Mouse (Mus musculus) erythroblast, adult 5-6 weeks (primary cell): ENCODE measurements around the gene Ate1. TPM values are rescaled to one million over a fixed set of nuclear protein-coding genes. Genes with fewer than 3 reads are reported as not detected.
"Not testable (repeated sequence)": the region's sequence is repeated elsewhere in the genome, so short reads cannot be mapped to it uniquely, and the experiment has no call there.

Source experiments
- ATAC-seq: replicated peaks from 2 replicates; pipeline ENCODE4 v1.8.0; 2016; ENCODE audit warnings: moderate number of reproducible peaks, mild to moderate bottlenecking, moderate TSS enrichment, inconsistent platforms; ENCODE audit not compliant: poor library complexity, low FRiP score, severe bottlenecking
- total RNA-seq, 2 experiments: library from RNA; stranded (forward) in 1 of 2; stranded (reverse) in 1 of 2; fragments of 150-400 nt in 1 of 2; fragments of 200-764, 138-1000 nt in 1 of 2; gene quantifications; 2 replicates each; pipeline versions ENCODE4 v1.2.3 to v1.2.4; 2015 to 2017; ENCODE audit warnings: low replicate concordance in 2 of 2

Ate1 gene
- total RNA-seq, 2 experiments from 2014 or later, result 11.5 to 16.4 TPM

DNA sequence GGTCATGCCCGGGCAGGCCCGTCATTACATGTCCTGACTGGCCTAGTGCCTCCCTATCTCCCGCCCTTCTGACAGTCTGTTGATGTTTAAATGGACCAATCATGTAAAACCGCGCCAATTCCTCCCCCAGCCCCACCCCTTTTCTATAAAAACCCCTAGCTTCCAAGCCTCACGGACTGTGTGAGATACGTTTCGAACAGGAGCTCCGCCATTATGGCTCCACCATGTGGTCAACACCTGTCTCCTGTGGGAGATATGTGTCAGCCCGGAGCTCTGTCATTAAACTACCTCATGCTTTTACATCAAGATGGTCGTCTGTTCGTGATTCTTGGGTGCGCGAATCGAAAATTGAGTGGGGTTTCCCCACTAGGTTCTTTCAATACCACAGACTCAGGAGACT is 11.0 kb upstream of the Ate1 start:
- not testable (repeated sequence) for ATAC-seq

DNA sequence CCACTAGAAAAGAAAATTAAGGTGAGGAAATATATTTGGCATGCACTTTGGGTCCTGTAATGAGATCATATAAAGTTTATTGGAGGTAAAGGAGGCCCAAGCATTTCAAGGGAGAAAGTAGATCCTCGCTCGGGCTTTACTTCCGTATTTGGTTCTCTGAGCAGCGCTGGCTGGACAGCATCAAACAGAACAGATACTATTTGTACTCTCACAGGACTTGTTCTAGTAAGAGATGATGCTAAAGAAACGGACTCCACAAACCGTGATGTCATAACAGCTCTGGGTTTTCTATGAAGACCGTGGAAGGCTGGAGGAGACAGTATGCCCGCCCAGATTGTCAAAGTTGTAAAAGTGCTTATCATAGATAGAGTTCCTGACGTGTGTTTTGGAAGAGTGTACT is 7.1 kb upstream of the Ate1 start:
- no peak for ATAC-seq

DNA sequence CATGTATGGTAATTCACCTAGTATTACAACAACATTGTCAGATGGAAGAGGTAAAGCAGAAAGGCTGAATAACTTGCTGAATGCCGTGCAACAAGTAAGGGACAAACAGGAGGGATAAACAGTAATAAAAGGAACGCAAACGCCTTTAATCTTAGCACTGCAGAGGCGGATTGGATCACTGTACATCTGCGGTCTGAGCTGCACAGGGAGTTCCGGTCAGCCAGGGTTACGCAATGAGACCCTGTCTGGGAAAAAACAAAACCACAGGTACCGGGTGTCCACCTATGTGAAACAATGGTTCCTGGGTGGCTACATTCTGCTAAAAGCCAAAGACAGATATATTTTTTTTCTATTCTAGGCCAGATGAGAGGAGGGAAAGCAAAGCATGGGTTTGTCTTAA is 3.3 kb upstream of the Ate1 start:
- no peak for ATAC-seq

DNA sequence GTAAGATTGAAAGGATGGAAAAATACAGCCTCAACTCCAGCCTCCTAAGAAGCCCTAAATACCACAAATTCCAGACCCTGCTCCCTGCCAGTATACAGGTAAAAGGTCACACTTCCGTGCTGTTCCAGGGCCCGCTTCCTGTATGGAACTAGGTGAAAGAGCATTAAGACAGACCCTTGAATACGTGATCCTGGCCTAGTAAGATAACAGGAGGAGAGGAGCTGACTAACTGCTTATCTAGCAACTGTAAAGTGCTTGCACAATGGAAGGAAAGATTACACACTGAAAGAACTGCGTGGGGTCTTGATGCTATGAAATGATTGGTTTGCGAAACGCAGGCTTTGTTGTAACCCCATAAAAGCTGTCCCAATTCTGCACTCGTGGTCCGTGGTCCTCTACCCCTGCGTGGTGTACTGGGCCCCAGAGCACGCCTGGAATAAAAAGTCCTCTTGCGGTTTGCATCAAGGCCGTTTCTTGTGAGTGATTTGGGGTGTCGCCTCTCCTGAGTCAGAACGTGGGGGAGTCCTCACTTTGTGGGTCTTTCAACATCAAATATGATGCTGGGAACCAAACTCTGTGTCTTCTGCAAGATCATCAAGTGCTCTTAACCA is 748 bp upstream of the Ate1 start:
- no peak for ATAC-seq

DNA sequence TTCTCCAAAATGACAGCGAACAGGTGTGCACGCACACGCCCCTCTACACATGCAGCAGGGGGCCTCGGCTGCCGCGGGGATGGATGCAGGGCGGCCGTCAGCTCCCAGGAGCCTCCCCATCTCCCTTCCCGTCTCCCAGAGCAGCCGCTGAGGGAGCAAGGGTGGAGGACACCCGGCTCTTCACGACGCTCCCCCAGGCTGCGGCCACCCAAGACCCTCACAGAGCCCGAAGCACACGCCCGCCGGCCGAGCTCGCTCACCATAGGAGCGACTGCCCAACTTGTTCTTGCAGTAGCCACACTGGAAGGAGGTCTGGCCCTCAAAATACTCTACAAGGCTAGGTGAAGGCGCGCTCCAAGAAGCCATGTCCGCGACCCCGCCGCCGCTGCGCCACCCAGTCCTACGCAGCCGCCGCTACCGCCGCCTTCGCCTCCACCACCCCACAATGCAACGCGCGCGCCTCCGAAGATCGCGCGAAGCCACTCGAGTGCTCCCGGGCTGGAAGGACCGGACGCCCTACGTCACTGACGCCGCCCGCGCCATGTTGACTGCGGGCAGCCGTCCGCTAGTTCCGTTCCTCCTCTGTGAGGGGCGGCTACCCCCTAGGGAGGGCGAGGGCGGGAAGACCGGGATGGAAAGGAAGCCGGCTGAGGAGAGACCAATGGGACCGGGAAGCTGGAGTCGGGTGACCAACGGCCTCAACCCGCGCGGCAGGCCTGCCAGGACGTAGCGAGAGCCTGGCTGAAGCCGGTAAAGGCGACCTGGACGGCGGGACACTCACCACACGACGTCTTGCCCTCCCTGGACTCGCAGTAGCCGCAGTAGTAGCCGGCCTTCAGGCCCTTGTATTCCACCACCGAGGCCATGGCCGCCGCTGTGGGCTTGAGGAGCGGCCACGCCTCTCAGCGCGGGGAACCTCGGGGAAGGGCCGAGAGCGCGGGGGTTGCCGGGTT is 797 bp downstream of the Ate1 start:
- peak; percentile 96 for ATAC-seq

DNA sequence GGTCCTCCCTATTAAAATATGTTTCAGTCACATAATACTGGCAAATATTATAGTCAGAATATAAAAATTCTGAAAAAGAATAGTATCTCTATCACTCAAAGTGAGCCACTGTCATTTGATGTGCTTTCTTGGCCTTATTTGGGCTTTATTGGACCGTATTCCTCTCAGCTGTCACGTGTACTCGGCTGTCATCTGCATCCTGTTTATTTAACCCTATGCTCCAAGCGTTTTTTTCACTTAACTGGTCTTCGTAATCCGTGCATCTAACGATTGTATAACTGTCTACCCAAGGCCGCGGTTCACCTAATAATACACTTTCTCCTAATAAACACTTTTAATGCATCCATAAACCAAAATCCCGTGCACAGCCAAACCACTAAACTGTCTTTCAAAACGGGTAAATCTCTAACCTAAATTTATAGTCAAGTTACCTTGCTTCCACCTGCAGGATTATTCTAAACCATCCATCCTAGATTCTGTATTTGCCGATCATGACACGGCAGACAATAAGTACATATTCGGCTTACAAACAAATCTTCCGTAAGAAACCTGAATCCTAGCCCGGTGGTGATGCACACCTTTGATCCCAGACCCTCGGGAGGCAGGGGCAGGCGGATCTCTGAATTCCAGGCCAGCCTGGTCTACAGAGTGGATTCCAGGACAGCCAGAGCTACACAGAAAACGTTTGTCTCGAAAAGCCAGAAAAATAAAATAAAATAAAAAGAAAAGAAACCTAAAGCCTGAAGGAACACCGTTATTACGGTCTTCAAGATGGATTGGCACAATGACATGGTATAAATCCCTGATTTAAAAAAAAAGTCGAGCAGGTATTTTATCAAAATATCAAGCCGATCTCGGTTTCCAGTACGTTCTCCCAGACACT is 1.7 kb downstream of the Ate1 start:
- no peak for ATAC-seq

DNA sequence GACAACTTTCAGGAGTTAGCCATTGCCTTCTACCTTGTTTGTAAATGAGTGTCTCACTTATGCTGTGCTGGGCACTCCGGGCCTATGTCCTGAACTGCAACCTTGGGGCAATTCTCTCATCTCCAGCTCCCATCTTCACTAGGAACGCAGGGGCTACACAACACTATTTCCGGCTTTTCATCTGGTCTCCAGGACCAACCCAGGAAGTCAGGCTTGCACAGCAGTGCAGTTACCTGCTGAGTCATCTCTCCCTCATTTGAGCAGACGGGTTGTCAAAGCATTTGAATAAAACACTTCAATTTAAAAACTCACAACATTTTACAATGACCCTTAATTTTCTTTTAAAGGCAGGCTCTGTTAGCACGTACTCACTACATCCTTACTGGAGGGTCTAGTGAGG is 9.9 kb downstream of the Ate1 start:
- no peak for ATAC-seq

DNA sequence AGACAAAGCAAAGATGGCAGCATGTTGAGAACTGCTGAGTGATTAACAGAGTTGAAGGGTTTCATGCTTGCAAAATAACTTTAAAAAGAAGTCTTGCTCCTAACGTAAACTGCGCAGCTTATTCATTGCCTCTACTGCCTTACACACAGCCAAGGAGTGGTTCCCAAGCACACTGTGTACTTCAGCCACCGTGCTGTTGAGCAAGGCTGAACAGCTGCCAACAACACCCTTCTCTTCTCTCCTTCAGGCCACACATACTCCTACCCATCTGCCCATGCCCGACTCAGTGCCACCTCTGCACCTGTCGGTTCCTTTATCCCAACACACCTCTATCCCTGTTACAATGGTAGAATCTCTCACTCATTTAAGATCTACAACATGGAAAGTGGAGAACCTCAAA is 17.2 kb downstream of the Ate1 start:
- no peak for ATAC-seq

DNA sequence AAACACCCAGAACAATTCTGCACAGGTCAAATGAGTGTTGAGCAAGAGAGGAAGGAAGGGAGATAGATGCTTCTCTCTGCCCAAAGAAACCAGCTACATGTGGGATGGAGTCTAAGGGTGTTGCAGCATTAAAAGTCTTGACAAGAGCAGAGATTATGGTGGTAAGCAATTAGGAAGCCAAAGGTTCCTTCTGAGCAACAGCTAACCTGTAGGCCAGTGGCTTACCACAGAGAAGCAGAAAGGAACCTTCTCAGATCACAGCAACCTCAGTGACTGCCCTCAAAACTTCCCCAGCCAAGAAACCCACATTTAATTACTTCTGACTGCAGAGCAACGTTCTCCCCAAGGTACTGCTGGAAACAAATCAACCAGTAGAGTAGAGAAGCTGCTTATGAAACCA is 18.7 kb downstream of the Ate1 start:
- ATAC-seq, result no peak

DNA sequence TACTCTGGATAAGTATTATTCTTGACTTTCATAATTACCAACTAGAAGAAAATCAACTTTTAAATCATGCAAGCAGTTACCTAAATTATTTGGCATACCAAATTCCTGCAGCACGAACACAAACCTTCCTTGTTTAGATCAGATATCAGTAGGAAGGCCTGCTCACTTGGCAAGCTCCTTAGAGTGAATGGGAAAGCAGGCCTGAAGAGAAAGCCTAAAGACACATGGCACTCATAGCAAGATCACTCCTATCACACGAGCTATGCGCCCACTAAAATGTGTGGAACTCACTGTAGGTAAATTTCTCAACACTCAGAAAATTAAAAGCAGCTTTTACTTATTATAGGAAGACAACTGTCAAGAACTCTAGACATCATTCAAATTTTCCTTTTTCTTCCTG is 26.8 kb downstream of the Ate1 start:
- ATAC-seq, result no peak

DNA sequence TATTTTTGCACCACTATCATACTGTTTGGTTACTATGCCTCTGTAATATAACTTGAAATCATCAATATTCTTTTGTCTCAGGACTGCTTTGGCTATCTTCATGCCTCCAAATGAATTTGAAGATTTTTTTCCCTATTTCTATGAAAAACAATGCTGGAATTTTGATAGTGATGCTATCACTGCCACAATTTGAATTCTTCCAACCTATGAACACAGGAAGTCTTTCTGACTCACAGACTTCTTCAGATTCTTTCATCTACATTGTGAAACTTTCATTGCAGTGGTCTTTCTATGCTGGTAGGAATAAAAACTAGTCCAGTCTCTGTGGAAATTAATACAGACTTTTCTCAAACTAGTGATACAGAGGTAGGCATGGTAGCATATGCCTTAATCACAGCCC is 28.1 kb downstream of the Ate1 start:
- ATAC-seq, result no peak

DNA sequence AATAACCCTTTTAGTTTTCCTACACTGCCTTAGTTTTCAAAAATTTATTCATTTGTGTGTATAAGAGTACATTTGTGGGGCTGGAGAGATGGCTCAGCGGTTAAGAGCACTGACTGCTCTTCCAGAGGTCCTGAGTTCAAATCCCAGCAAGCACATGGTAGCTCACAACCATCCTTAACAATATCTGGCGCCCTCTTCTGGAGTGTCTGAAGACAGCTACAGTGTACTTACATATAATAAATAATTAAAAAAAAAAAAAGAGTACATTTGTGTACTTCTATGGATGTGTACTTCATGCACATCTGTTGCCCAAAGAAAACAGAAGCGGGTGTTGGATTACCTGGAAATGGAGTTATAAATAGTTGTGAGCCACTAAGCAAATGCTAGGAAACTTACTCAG is 41.2 kb downstream of the Ate1 start:
- ATAC-seq, result not testable (repeated sequence)

DNA sequence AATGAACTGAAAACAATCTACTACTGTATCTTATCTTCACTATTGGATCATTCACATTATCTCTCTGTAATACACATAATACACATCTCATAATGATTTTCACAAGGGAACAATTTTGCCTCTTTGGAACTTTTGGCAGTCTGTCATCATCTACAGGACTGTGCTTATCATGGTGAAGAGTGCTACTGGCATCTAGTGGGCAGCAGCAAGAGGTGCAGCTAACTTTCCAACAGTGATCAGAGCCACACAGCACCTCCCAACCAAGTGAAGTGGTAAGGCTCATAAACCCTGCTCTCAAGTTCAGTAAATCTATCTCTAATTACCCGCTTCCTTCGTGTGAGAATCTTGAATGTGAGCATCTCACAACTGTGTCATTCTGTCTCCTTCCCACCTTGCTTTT is 44.2 kb downstream of the Ate1 start:
- 0 out of 2 replicates have a peak, but pooled peaks have one; percentile 61 for ATAC-seq

DNA sequence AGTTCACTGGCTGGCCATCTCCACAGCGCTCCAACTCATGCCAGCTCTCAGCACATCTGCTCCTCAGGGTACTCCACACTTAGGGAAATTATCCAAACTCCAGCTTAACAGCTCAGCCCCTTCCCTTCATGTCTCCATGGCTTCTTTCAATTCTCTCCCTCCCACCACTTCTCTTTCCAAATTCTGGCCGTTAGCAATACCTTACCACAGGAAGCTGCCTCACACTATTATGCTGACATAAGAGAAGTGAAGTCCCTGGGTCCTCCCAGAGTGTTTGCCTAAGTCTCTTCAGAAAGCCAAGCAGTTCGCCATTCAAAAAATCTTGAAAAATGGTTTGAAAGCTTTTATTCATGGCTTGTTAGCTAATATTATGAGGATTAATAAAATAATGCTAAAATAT is 46.3 kb downstream of the Ate1 start:
- no peak for ATAC-seq

DNA sequence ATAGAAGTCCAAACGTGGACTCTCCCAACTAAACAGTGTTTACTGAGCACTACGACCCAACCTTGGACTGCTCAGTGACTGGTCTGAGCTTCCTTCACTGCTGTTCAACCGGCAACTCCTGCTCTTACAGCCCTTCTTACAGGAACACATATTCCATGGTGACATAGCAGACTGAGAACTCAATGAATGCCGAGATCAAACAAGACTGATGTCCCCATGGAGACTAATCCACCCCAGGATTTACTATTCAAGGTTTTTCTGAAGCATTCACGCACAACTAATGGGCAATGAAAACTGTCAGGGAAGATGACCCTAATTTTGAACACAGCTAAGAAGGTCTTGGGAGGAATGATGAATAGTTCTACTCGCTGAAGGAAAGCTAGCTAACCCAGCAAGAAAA is 47.5 kb downstream of the Ate1 start:
- no peak for ATAC-seq

DNA sequence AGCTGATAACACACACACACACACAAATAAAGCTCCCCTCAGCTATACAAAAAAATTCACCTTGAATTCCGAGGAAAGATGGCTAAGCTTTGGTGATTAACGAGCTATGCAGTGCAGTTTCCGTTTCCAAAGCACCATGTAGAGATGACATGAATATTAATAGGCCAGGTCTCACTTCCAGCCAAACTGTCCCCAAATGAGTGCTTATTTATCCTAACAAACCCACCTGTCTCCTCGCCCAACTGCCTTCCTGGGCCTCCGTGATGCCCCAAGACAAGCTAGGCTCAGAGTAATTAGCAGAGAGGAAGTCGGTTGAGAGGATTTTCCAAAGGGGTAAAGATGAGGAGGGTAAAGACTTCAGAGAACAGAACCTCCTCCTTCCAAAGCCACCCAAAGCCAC is 49.1 kb downstream of the Ate1 start:
- no peak for ATAC-seq

DNA sequence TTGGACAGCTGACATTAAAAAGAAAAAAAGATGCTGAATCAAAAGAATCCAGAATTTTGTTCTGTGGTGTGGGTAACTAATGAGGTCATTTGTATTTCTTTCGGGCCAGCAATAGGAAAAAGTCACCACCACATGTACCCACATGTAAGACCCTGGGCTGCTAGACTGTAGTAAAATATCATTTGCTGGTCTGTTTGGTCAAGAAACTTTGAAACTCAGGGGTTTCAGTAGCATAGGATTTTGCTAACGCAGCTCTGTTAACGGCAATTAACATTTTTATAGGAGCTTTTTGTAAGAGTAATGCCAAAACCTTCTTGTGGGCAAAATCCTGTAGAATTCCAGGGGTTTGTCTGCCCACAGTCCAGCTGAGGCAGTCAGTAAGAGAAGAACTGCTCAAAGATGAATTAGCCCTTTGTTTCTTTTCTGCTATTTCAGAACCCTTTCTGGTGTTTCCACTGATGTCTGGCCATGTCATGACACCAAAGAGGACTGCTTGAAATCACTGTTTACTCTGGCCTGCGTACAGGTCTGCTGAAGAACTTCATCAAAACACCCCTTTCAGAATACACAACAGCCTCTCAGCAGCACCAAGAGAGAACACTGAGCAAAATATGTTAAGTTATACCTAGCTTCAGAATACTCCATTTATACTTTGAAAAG is 64.5 kb downstream of the Ate1 start:
- ATAC-seq, result no peak

DNA sequence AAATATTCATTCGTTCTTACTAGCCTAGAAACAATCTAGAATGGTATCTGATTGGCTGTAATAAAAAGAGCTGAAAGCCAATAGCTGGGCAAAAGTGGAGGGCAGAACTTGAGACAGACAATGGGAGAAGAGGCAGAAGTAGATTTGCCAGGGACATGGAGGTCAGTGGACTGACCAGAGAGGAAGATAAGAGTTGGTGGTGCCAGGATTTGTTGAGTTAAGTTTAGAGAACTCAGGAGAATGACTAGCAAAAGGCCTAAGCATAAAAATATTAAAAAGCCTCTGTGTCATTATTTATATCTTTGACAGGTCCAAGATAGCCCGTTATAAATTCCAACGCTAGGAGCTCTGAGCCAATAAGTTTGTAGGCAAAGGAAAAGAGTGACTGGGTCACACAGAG is 65.9 kb downstream of the Ate1 start:
- ATAC-seq, result no peak

DNA sequence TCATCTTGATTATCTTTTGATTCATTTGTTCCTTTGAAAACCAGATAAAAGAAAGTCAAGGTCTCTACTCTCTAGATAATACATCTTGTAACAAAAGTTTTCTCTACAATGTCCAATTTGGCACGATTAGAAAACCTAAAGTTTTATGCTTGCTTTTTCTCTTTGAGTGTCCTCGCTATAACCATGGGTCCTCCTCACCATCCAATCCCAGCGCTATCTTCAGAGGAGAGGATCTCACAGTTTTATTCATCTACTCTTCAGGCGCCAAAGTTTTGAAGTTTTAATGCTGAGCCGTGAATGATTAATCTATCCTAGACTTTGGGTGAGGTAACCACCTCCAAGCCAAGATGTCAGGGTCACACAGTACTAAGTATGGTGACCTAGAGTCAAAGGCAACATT is 84.4 kb downstream of the Ate1 start:
- no peak for ATAC-seq

DNA sequence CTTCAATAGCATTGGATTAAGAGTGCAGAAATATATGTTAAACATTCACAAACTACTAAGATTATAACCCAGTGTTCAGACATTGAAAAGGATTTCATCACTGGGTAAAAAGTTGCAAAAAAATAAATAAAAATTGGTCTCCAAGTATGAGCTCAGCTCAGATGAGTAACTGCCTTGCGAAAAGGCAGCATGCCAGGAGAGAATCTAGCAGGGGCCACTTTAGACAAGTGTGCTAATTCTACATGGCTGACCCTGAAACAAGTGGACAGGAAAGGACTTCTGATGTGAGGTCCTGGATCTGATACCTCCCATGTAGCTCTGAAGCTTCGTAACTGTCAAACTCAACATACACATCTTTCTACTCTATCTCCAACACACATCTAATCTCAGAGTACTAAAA is 88.0 kb downstream of the Ate1 start:
- no peak for ATAC-seq
